Mouse (Mus musculus) neural tube, embryonic 14.5 days (tissue): ENCODE measurements at regions not wholly inside any gene's neighbourhood (a gene's known extent, or its start where the extent isn't known, plus 50 kb on each side); places are given as distances from the start of the nearest gene placed in this dataset.

ENCODE experiments used
- ATAC-seq: fragments of 200-750 bp; cut with Nextera tagmentation; 2 replicates; pipeline ENCODE4 v1.8.0; 2017; ENCODE audit warnings: low read depth, mild to moderate bottlenecking, moderate TSS enrichment, moderate library complexity
- H3K27ac ChIP-seq: fragments of 300-500 bp; sonication (generic); 2 replicates; pipeline ENCODE4 v1.5.1; 2014; ENCODE audit warnings: low read depth, mild to moderate bottlenecking, control low read depth, low read length, moderate library complexity, mixed read lengths
- H3K27me3 ChIP-seq: fragments of 300-500 bp; sonication (generic); 2 replicates; pipeline ENCODE4 v1.6.1; 2014; ENCODE audit warnings: low read length; ENCODE audit not compliant: control insufficient read depth, insufficient read depth
- H3K36me3 ChIP-seq: fragments of 300-500 bp; sonication (generic); 2 replicates; pipeline ENCODE4 v1.6.1; 2014; ENCODE audit warnings: low read length, mixed read lengths; ENCODE audit not compliant: control insufficient read depth, insufficient read depth
- H3K4me1 ChIP-seq: fragments of 300-500 bp; sonication (generic); 2 replicates; pipeline ENCODE4 v1.6.1; 2014; ENCODE audit warnings: low read length; ENCODE audit not compliant: control insufficient read depth, insufficient read depth
- H3K4me2 ChIP-seq: fragments of 300-500 bp; sonication (generic); 2 replicates; pipeline ENCODE4 v1.6.1; 2014; ENCODE audit warnings: mild to moderate bottlenecking, low read depth, low read length, control low read depth
- H3K4me3 ChIP-seq: fragments of 300-500 bp; sonication (generic); 2 replicates; pipeline ENCODE4 v1.5.1; 2014; ENCODE audit warnings: low read depth, low read length, control low read depth, mixed read lengths
- H3K9ac ChIP-seq: fragments of 300-500 bp; sonication (generic); replicated peaks from 2 replicates; pipeline ENCODE4 v1.6.1; 2014; ENCODE audit warnings: low read depth, mild to moderate bottlenecking, control low read depth, low read length, mixed read lengths
- H3K9me3 ChIP-seq: fragments of 300-500 bp; sonication (generic); 2 replicates; pipeline ENCODE4 v1.6.1; 2016; ENCODE audit warnings: low read length; ENCODE audit not compliant: control insufficient read depth
- WGBS: fragments of 180-500 bp; shearing (Covaris S2); extraction: QIAGEN DNeasy Blood & Tissue Kit; methylation state at CpG from one replicate; pipeline ENCODE4 v1.1.7; 2014; 5-methylcytosine and 5-hydroxymethylcytosine counted together

DNA sequence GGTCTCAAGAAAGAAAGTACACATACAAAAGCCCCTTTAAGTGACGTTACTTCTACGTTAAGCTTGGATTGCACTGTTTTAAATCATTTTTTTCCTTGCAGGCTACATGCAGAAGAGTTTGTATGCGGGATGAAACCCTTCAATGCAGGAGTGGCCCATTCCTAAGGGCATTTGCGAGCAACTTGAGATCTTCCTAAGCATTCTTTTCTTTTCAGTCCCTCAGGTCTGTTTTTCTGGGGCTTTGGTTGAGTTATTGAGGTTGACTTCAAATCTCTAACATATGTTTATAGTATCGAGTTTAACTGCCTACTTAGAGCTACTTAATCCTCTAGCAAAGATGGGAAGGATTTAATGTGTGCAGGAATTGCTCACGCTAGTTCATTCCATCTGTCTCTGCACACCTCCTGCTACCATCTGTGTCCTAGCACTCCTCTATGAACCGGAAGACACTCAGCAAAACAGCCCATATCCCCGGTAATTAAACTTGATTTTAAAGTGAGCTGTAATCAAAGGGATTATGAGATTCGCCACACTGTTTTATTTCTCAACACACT, 431.6 kb downstream of the Tns3 start:
- Histone ChIP-seq H3K4me1 (no peaks in the 10 kb centered on the region), H3K36me3 (no peaks in the 10 kb centered on the region), H3K4me2 (no peak overlapping the region), H3K9me3 (no peaks in the 10 kb centered on the region), H3K9ac (no peak overlapping the region), H3K27ac (no peak overlapping the region), H3K4me3 (no peak overlapping the region), H3K27me3 (no peaks in the 10 kb centered on the region)
- WGBS, result 71% methylated on average over 9 of the region's 9 CpGs
- ATAC-seq, result no peak

DNA sequence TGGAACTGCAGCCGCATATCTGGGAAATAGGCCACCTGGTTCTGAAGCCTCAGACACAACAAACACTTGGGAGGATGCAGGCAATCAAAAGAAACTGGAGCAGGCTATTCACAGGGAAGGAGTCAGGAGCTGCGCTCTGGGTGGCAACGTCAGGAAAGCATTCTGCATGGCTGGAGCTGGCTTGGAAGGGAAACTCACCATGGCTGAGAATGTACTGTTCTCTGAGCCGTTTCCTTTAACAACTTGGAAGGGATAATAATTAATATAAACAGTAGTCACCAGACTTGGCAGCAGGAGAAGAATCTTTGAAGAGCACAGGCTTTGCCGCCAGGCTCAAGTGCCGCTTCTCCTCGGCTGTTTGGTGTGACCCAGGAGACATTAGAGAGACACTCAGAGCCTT, 434.5 kb downstream of the Tns3 start:
- H3K36me3 ChIP-seq, result no peaks in the 10 kb centered on the region
- ATAC-seq, result no peak

DNA sequence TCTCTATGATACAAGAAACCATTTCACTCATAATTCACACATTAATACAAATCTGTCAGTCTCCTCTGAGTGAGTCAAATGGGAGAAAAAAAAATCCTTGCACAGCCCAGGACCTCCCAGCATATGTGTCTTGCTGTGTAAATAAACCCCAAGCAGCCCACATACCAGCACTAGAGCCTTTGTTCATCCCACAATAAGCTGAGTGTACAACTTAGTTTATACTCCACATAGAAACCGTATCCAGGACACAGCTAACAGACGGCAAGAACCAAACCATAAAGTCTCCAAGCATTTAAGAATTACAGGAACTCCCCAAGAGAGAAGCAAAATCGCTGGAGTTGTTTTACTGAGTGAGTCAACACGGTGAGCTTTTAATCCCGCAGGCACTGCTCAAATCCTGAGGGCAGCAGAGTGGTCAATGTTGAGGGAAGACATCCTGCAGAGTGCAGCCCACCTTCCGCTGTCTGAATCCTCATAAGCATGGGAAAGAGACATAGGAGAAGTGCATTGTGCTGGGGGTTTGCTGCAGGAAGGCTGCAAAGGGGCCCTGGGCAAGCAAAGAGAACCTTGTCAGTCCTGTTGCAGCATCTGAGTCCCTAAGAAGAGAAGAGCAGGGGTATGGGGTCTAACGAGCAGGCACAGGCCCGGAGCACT, 436.4 kb downstream of the Tns3 start:
- H3K4me2 ChIP-seq, result no peak overlapping the region
- ATAC-seq, result peak; percentile 66; the same call in 1 of the 2 replicates
- H3K27ac ChIP-seq, result no peak overlapping the region

More for the DNA sequence above, 434.5 kb downstream of the Tns3 start:
- Histone ChIP-seq H3K4me3 (no peak overlapping the region), H3K4me1 (no peaks in the 10 kb centered on the region), H3K27me3 (no peaks in the 10 kb centered on the region), H3K9ac (no peak overlapping the region), H3K9me3 (no peaks in the 10 kb centered on the region), H3K27ac (no peak overlapping the region), H3K4me2 (no peak overlapping the region)
- WGBS, result 62% methylated on average over 7 of the region's 7 CpGs

DNA sequence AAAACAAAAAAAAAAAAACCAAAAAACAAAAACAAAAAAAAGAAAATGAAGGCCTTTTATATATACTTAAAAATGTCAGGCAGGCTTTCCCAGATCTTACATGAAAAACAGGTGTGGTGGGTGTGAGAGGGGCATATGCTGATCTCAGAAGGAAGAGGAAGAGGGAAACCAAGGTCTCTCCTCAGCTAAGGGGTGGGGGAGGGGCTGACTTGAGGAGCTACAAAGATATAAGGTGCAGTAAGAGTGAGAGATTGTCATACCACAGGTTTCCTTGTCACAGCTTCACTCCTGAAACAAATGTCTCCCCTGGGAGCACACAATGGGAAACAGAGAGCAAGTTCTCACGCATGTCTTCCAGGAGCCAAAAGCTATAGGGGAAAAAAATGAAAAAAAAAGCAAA, 440.0 kb downstream of the Tns3 start:
- WGBS, result 76% methylated on average over 1 of the region's 1 CpGs
- no peak overlapping the region for H3K4me3 ChIP-seq
- no peaks in the 10 kb centered on the region for H3K9me3 ChIP-seq
- no peaks in the 10 kb centered on the region for H3K27me3 ChIP-seq
- ATAC-seq, result no peak
- no peak overlapping the region for H3K9ac ChIP-seq
- no peak overlapping the region for H3K27ac ChIP-seq
- no peak overlapping the region for H3K4me2 ChIP-seq
- no peaks in the 10 kb centered on the region for H3K36me3 ChIP-seq
- no peaks in the 10 kb centered on the region for H3K4me1 ChIP-seq

More for the DNA sequence above, 436.4 kb downstream of the Tns3 start:
- WGBS, result 49% methylated on average over 8 of the region's 8 CpGs
- no peak overlapping the region for H3K9ac ChIP-seq
- H3K9me3 ChIP-seq, result no peaks in the 10 kb centered on the region
- H3K4me1 ChIP-seq, result no peaks in the 10 kb centered on the region
- no peaks in the 10 kb centered on the region for H3K27me3 ChIP-seq
- no peaks in the 10 kb centered on the region for H3K36me3 ChIP-seq
- H3K4me3 ChIP-seq, result no peak overlapping the region

DNA sequence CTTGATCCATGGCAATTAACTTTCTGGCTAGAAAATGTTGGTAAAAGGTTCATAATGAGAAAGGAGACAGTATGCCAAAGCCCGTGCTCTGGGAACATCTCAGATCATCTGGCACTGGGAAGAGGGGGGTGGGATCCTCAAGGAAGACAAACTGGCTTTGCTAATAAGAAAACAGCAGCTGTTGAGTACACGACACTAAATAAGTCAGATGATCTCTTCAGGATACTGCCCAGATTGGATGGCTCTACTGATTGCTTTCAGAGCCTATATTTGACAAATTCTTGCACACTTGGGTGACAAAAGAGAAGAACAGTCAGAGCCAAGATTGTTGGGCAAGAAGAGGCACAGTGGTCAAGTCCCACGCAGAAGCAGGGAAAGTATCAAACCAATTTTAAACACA, 443.7 kb downstream of the Tns3 start:
- Histone ChIP-seq H3K27ac (no peak overlapping the region), H3K4me1 (no peaks in the 10 kb centered on the region), H3K9ac (no peak overlapping the region), H3K36me3 (no peaks in the 10 kb centered on the region), H3K9me3 (no peaks in the 10 kb centered on the region), H3K4me2 (no peak overlapping the region), H3K4me3 (no peak overlapping the region), H3K27me3 (no peaks in the 10 kb centered on the region)
- 70% methylated on average over 3 of the region's 3 CpGs for WGBS
- ATAC-seq, result no peak

DNA sequence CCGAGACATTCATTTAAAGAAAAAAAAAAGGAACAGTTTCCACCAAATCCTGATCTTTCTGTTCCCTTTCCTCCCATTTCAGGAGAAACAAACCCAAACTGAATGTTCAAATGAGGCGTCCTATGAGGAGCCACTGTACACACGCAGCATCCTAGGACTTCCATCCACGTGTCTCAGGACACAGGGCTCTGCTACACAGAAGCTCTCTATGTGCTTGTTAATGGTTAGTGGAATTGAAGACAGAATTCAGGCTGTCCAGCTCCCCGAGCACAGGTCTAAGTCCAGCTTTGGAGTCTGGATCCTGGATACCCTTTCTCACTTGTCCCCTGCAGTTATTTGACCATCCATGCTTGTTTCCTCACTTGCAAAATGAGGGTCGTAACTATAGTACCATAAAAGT, 444.4 kb downstream of the Tns3 start:
- no peak overlapping the region for H3K4me3 ChIP-seq
- WGBS, result 61% methylated on average over 6 of the region's 6 CpGs
- no peaks in the 10 kb centered on the region for H3K4me1 ChIP-seq
- H3K9me3 ChIP-seq, result no peaks in the 10 kb centered on the region
- H3K9ac ChIP-seq, result no peak overlapping the region
- H3K36me3 ChIP-seq, result no peaks in the 10 kb centered on the region
- H3K27ac ChIP-seq, result no peak overlapping the region
- no peak for ATAC-seq
- no peak overlapping the region for H3K4me2 ChIP-seq
- no peaks in the 10 kb centered on the region for H3K27me3 ChIP-seq

DNA sequence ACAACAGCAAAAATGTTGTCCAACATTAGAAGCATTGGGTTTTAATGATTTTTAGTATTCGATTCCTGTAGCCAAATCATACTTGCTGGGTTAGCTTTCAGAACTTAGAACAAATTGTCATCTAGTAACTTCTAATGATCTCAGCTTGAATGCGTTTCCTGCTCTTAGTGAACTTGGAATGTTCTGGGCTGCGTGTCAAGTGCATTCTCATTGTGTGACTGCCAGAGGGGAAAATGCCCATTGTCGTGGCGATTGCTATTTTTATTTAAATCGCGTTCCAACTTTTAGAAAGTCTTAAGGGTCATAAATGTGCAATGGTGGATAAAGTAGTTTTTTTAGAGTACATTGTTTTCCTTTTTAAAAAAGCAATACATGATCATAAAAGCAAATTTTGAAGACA, 448.7 kb downstream of the Tns3 start:
- Histone ChIP-seq H3K36me3 (no peaks in the 10 kb centered on the region), H3K4me3 (no peak overlapping the region), H3K27me3 (no peaks in the 10 kb centered on the region), H3K27ac (no peak overlapping the region), H3K9me3 (no peaks in the 10 kb centered on the region), H3K4me1 (no peaks in the 10 kb centered on the region), H3K4me2 (no peak overlapping the region), H3K9ac (no peak overlapping the region)
- ATAC-seq, result no peak
- 61% methylated on average over 7 of the region's 7 CpGs for WGBS

DNA sequence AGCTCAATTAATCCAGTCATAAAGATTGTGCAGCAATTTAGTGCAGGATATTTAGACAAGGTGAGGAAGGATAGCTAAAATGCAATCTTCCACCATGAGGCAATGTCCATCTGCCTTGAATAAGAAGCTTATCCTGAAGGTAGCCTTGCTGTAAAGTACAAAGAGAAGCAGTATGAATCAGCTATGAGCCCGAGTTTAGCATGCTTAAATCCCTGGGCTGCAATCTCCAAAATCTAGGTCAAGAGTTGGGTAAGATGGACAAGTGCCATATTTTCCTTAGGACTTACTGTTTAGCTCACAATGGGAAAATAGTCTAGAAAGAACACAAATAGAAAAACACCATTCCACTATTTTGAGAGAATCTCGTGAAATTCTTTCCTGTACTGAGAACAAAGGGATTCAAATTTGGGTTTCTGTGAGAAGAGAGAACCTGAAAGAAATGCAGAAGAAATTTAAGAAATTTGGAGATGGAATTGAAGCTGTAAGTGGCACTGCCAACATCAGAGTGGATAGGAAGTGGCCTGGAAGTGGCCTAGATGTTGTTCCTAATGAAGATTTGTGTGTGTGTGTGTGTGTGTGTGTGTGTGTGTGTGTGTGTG, 449.9 kb downstream of the Tns3 start:
- no peak for ATAC-seq
- H3K36me3 ChIP-seq, result no peaks in the 10 kb centered on the region
- no peaks in the 10 kb centered on the region for H3K9me3 ChIP-seq
- H3K4me3 ChIP-seq, result no peak overlapping the region
- H3K4me1 ChIP-seq, result no peaks in the 10 kb centered on the region
- 80% methylated on average over 2 of the region's 2 CpGs for WGBS
- H3K4me2 ChIP-seq, result no peak overlapping the region
- no peak overlapping the region for H3K9ac ChIP-seq
- H3K27ac ChIP-seq, result no peak overlapping the region
- no peaks in the 10 kb centered on the region for H3K27me3 ChIP-seq

DNA sequence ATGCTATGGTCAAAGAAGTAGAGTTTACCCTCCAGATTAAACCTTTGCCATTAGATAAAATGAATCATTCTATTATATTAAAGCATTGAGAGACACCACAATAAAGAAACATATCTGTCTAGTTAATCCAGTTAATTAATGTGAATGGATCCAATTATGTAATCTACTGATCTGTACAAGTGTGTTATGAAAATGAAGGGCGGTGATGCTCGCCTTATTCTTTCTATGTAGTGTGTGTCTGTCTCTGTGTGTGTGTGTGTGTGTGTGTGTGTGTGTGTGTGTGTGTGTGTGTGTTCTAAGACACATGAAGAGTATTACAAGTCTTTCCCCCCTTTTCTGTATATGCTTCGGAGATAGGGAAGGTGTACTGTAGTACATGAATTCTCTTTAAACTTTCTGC, 451.2 kb downstream of the Tns3 start:
- Histone ChIP-seq H3K27ac (no peak overlapping the region), H3K9ac (no peak overlapping the region), H3K9me3 (no peaks in the 10 kb centered on the region), H3K4me1 (no peaks in the 10 kb centered on the region), H3K4me3 (no peak overlapping the region), H3K36me3 (no peaks in the 10 kb centered on the region), H3K4me2 (no peak overlapping the region), H3K27me3 (no peaks in the 10 kb centered on the region)
- ATAC-seq, result no peak
- WGBS, result 90% methylated on average over 3 of the region's 3 CpGs
